ENCODE assay signal across 28 mouse cellular contexts in genomic region chr11:67345856-67346236, GRCm38 (mm10). TPM values are rescaled to one million over a fixed set of nuclear protein-coding genes. Genes with fewer than 3 reads are reported as not detected.
DNase-seq lines count a peak whose midpoint lies in the region; ATAC-seq and TF ChIP-seq lines count a peak whose summit lies in the region.
"Had no signal": no experiment of that assay in that cellular context is flagged by ENCODE, and none has a peak within 500 bp of the region (broad histone marks: within the 10 kb centered on the region; RNA-seq: fewer than 3 reads in every experiment).

No protein-coding gene starts in this region.

- ATAC-seq in forebrain, postnatal 0 days = no peak
- ATAC-seq: activated CD4-positive, CD25-positive, alpha-beta regulatory T cell, adult 4 months; CD4-positive, CD25-positive, alpha-beta regulatory T cell, adult 4 months; forebrain, embryonic 15.5 days; hindbrain, postnatal 0 days; inflammation-experienced regulatory T-cells, adult 6 months; intestine, embryonic 16.5 days had no signal

- no peaks in the 10 kb centered on the region for H3K27me3 ChIP-seq in forebrain, postnatal 0 days (ENCODE audit: insufficient read depth, low read length)
- 0 out of 2 replicates have a peak, but pooled peaks cover 3% of the 10 kb centered on the region for H3K27me3 ChIP-seq in hindbrain, embryonic 10.5 days (ENCODE audit: insufficient read depth, poor library complexity, severe bottlenecking)
- H3K27me3 ChIP-seq: embryonic facial prominence, embryonic 13.5 days; forebrain, embryonic 15.5 days had no signal

- TF ChIP-seq CTCF in forebrain, postnatal 0 days (IDR thresholded peaks at IDR 0.05; ENCODE audit: low read depth) = no peak

- H3K36me3 ChIP-seq in forebrain, postnatal 0 days (ENCODE audit: insufficient read depth) = no peaks in the 10 kb centered on the region
- H3K36me3 ChIP-seq in hindbrain, embryonic 10.5 days = no peaks in the 10 kb centered on the region
- H3K36me3 ChIP-seq: embryonic facial prominence, embryonic 10.5 days; embryonic facial prominence, embryonic 13.5 days; forebrain, embryonic 12.5 days; forebrain, embryonic 15.5 days; heart, embryonic 12.5 days; heart, embryonic 15.5 days had no signal

- no peaks in the 10 kb centered on the region for H3K9me3 ChIP-seq in forebrain, postnatal 0 days (ENCODE audit: low read length)
- H3K9me3 ChIP-seq in hindbrain, embryonic 10.5 days = no peaks in the 10 kb centered on the region
- H3K9me3 ChIP-seq: embryonic facial prominence, embryonic 10.5 days; embryonic facial prominence, embryonic 13.5 days; forebrain, embryonic 12.5 days; forebrain, embryonic 15.5 days; heart, embryonic 12.5 days; heart, embryonic 15.5 days had no signal

- H3K9ac ChIP-seq in forebrain, postnatal 0 days = no peak overlapping the region
- H3K9ac ChIP-seq: embryonic facial prominence, embryonic 13.5 days; forebrain, embryonic 12.5 days; forebrain, embryonic 15.5 days; heart, embryonic 12.5 days; heart, embryonic 15.5 days; hindbrain, embryonic 14.5 days had no signal

- H3K4me2 ChIP-seq in forebrain, postnatal 0 days (ENCODE audit: low read depth) = no peak overlapping the region
- H3K4me2 ChIP-seq: embryonic facial prominence, embryonic 13.5 days; forebrain, embryonic 12.5 days; forebrain, embryonic 15.5 days; heart, embryonic 12.5 days; heart, embryonic 15.5 days; hindbrain, embryonic 14.5 days had no signal

- H3K4me3 ChIP-seq in forebrain, postnatal 0 days (ENCODE audit: low read depth, low read length) = no peak overlapping the region
- no peak overlapping the region for H3K4me3 ChIP-seq in hindbrain, embryonic 10.5 days
- H3K4me3 ChIP-seq: embryonic facial prominence, embryonic 10.5 days; embryonic facial prominence, embryonic 13.5 days; erythroblast, embryonic 14.5 days; forebrain, embryonic 12.5 days; forebrain, embryonic 15.5 days; heart, embryonic 12.5 days; heart, embryonic 15.5 days had no signal

- no peak overlapping the region for H3K27ac ChIP-seq in forebrain, postnatal 0 days (ENCODE audit: low read depth, low read length)
- H3K27ac ChIP-seq in hindbrain, embryonic 10.5 days = no peak overlapping the region
- H3K27ac ChIP-seq: embryonic facial prominence, embryonic 10.5 days; embryonic facial prominence, embryonic 13.5 days; forebrain, embryonic 12.5 days; forebrain, embryonic 15.5 days; heart, embryonic 15.5 days; hindbrain, embryonic 14.5 days; hindbrain, postnatal 0 days had no signal

- DNase-seq in testis, postnatal 14 days (ENCODE audit: low spot score) = peak; percentile 32
- no peak for DNase-seq in testis, postnatal 10 days (ENCODE audit: low spot score)
- peak; percentile 97 for DNase-seq in ES-CJ7 (ENCODE audit: low read depth, low spot score)
- DNase-seq in WW6 (ENCODE audit: low read depth, low spot score) = peak; percentile 67
- DNase-seq in forebrain, postnatal 0 days = no peak
- DNase-seq in hindbrain, embryonic 10.5 days (ENCODE audit: low spot score) = no peak
- DNase-seq: adrenal gland, adult 8-10 months; adrenal gland, postnatal 25 days; embryo, embryonic 11 days; gastrocnemius, postnatal 10 days; gastrocnemius, postnatal 36 days; heart, postnatal 36 days had no signal

- no peaks in the 10 kb centered on the region for H3K4me1 ChIP-seq in forebrain, postnatal 0 days (ENCODE audit: insufficient read depth)
- H3K4me1 ChIP-seq in hindbrain, embryonic 10.5 days (replicated peaks) = 0 out of 2 replicates have a peak, but pooled peaks cover 2% of the 10 kb centered on the region
- H3K4me1 ChIP-seq: embryonic facial prominence, embryonic 10.5 days; embryonic facial prominence, embryonic 13.5 days; forebrain, embryonic 15.5 days; heart, embryonic 12.5 days; heart, embryonic 15.5 days had no signal

RNA-seq across cellular contexts. Expression of gene Myh13, which starts 24.4 kb away (rescaled TPM):
- 0.57 and 0.62 TPM in 2 replicates for total RNA-seq in forebrain, postnatal 0 days (2014; rRNA removed)
- 0.15 and 0.26 TPM in 2 replicates for polyA plus RNA-seq in forebrain, postnatal 0 days (2015; fragmentation: Nextera tagmentation; extraction: Ambion mirVana)
- polyA plus RNA-seq in hindbrain, embryonic 10.5 days (2016; fragmentation: Nextera tagmentation; extraction: Ambion mirVana) = not detected in 2 replicates
- total RNA-seq: adrenal gland, postnatal 25 days; granulocyte monocyte progenitor cell, adult 5-6 weeks; heart, postnatal 36 days had no signal
- polyA plus RNA-seq: C2C12; CD4-positive, CD25-positive, alpha-beta regulatory T cell, adult 4 months; embryonic facial prominence, embryonic 10.5 days; erythroblast, embryonic 14.5 days; forebrain, embryonic 12.5 days; heart, embryonic 12.5 days; hindbrain, embryonic 11.5 days; inflammation-experienced regulatory T-cells, adult 6 months; intestine, embryonic 16.5 days had no signal

Comparison
In these comparisons a context has a peak if more than half of its experiments do, and no peak if none do; other contexts are left out.
1. DNase-seq: peak in testis, postnatal 14 days (single experiment), ES-CJ7 (single experiment) and WW6 (single experiment); none in testis, postnatal 10 days (single experiment), forebrain, postnatal 0 days (single experiment) and hindbrain, embryonic 10.5 days (single experiment).